Mouse (Mus musculus) embryo, embryonic 10.5 days (tissue): ENCODE measurements at regions not wholly inside any gene's neighbourhood (a gene's known extent, or its start where the extent isn't known, plus 50 kb on each side); places are given as distances from the start of the nearest gene placed in this dataset.

ENCODE experiments used
- DNase-seq: peaks from one replicate; pipeline ENCODE4 v3.0.0-alpha.2; 2015; ENCODE audit warnings: low spot score

- peak; percentile 65 for DNase-seq
These were observed 171.0 kb upstream of the Cdh7 start for GRCm38 (mm10) chr1:109811191-109811590.

DNA sequence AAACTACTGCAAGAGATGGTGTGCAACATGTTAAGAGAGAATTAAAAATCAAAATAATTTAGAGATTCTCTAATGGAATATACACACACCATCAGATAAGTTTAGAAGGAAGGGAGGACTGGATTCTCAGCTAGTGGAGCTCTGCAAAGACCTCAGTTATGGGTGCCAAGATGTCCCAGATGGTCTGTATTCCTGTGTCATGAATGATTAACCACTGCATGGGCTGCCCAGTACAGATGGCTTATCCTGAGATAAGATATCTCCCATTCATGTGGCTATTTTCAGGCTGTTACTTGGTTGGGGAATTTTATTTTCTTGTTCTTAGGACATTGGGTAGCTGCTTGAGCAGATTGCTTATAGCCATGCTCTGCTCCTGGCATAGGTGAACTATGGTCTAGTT is 131.6 kb upstream of the Cdh7 start:
- no peak for DNase-seq

DNA sequence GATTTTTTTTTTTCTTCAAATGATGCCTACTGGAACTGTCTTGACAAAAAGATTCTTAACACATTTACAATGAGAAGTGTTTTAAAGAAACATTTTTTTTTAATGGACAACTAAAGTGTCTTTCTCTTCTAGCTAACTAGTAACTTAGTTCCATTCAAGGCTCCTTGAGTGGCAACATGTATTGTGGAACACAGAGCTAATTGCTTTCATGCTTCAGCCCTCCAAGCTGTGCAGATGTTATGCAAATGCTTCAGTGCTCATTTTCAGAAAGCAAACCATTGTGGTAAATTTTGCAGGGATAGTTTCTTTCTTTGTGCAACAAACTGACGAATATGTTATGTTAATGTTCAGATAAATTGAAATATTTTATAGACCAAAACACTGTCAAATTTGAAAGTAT is 83.6 kb upstream of the Cdh7 start:
- peak; percentile 14 for DNase-seq

- no peak for DNase-seq
These were observed 52.6 kb upstream of the Cdh7 start for GRCm38 (mm10) chr1:109929483-109930255.
